Mouse (Mus musculus) kidney, embryonic 16.5 days (tissue): ENCODE measurements around the gene Fry. TPM values are rescaled to one million over a fixed set of nuclear protein-coding genes. Genes with fewer than 3 reads are reported as not detected.
"Not testable (repeated sequence)": the region's sequence is repeated elsewhere in the genome, so short reads cannot be mapped to it uniquely, and the experiment has no call there.

Experiments used
- ATAC-seq: fragments of 200-750 bp; cut with Nextera tagmentation; 2 replicates; pipeline ENCODE4 v1.8.0; 2017; ENCODE audit warnings: moderate TSS enrichment; ENCODE audit not compliant: low FRiP score, low TSS enrichment
- H3K27ac ChIP-seq: fragments of 300-500 bp; sonication (generic); 2 replicates; pipeline ENCODE4 v1.5.1; 2014; ENCODE audit warnings: low read length
- H3K27me3 ChIP-seq: fragments of 300-500 bp; sonication (generic); 2 replicates; pipeline ENCODE4 v1.6.1; 2014; ENCODE audit warnings: low read length, control low read depth, mixed read lengths; ENCODE audit not compliant: insufficient read depth
- H3K36me3 ChIP-seq: fragments of 300-500 bp; sonication (generic); 2 replicates; pipeline ENCODE4 v1.6.1; 2014; ENCODE audit warnings: low read length, control low read depth, mixed read lengths; ENCODE audit not compliant: insufficient read depth
- H3K4me1 ChIP-seq: fragments of 300-500 bp; sonication (generic); 2 replicates; pipeline ENCODE4 v1.6.1; 2014; ENCODE audit warnings: low read length, control low read depth, mixed read lengths; ENCODE audit not compliant: insufficient read depth
- H3K4me2 ChIP-seq: fragments of 300-500 bp; sonication (generic); replicated peaks from 2 replicates; pipeline ENCODE4 v1.6.1; 2014; ENCODE audit warnings: low read depth, low read length
- H3K4me3 ChIP-seq: fragments of 300-500 bp; sonication (generic); 2 replicates; pipeline ENCODE4 v1.5.1; 2014; ENCODE audit warnings: mild to moderate bottlenecking, low read length
- H3K9ac ChIP-seq: fragments of 300-500 bp; sonication (generic); replicated peaks from 2 replicates; pipeline ENCODE4 v1.6.1; 2014; ENCODE audit warnings: low read length
- H3K9me3 ChIP-seq: fragments of 300-500 bp; sonication (generic); 2 replicates; pipeline ENCODE4 v1.6.1; 2016; ENCODE audit warnings: low read length, control low read depth
- WGBS: fragments of 180-500 bp; shearing (Covaris S2); extraction: QIAGEN DNeasy Blood & Tissue Kit; methylation state at CpG from one replicate; pipeline ENCODE4 v1.1.7; 2014; 5-methylcytosine and 5-hydroxymethylcytosine counted together
- polyA plus RNA-seq: library from polyadenylated mRNA; unstranded; fragments of >200 nt; fragmentation: Nextera tagmentation; extraction: Ambion mirVana; gene quantifications from 2 replicates; pipeline ENCODE4 v1.2.1, GENCODE M21; 2015

Gene Fry
- polyA plus RNA-seq, 1 experiment from 2014 or later, result 5.7 TPM

DNA sequence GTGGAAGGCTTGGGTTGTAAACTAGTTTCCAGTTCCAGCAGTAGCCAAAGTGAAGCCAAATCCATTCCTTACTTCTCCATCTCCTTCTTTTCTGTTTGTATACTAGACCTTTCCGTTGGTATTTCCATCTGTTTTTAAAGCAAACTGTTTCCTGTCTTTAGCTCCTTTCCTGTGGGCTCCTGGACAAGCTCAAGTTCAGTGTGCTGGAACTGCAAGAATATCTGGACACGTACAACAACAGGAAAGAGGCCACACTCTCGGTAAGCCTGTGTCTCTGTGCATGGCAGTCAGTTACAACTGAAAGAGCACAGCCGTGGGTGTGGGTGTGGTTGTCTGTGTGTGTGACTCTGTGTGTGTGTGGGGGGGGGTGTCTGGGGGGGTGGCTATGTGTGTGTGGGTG lies 360.2 kb downstream of the Fry start:
- 40% methylated on average over 4 of the region's 4 CpGs for WGBS
- H3K9ac ChIP-seq, result no peak overlapping the region
- ATAC-seq, result no peak
- no peak overlapping the region; the same call in 1 of the 2 replicates for H3K27ac ChIP-seq
- no peak overlapping the region for H3K4me3 ChIP-seq
- H3K36me3 ChIP-seq, result 0 out of 2 replicates have a peak, but pooled peaks cover 2% of the 10 kb centered on the region
- no peaks in the 10 kb centered on the region for H3K9me3 ChIP-seq
- no peaks in the 10 kb centered on the region for H3K27me3 ChIP-seq
- no peak overlapping the region for H3K4me2 ChIP-seq
- no peaks in the 10 kb centered on the region for H3K4me1 ChIP-seq

DNA sequence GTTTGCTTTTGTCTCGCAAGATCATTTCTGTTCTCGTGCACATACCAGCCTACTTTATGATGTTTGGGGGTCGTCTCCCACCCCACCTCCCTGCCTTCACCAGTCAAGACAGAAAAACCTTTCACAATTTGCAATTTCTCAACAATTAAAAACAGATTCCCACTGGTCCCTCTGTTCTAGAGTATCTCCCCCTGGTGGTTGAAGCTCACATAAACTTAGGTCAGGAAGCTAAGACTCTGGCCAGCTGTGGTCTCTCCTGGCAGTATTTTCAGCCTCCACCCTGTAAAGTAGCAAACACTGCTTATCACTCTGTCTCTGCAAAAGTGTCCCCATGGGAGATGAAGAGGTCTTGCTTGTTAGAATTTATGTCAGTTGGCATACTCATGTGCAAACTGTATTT lies 366.8 kb downstream of the Fry start:
- Histone ChIP-seq H3K9ac (no peak overlapping the region), H3K9me3 (no peaks in the 10 kb centered on the region), H3K4me3 (no peak overlapping the region), H3K27ac (no peak overlapping the region; the same call in 1 of the 2 replicates), H3K4me2 (no peak overlapping the region), H3K4me1 (no peaks in the 10 kb centered on the region), H3K27me3 (no peaks in the 10 kb centered on the region), H3K36me3 (no peaks in the 10 kb centered on the region)
- ATAC-seq, result peak; percentile 71
- WGBS, result 67% methylated on average over 3 of the region's 3 CpGs

DNA sequence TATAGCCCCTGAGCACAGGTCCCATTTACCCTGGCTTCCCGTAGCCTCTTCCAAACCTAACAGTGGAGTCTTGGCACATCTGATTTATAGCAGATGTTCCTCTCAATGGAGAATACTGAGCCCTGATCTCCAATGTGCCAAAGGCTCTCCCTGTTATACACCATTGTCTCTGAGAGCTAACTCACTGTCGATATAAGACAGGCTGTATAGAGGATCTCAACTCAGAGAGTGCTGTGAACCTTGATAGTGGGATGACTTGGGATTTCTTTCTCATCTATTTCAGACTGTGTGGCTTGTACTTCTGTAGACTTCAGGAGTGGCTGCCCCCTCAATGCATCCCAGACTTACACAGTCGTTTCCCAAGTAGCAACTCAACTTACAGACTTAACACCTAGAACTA lies 371.8 kb downstream of the Fry start:
- WGBS, result 39% methylated on average over 3 of the region's 3 CpGs
- Histone ChIP-seq H3K4me3 (no peak overlapping the region), H3K9ac (no peak overlapping the region), H3K4me1 (no peaks in the 10 kb centered on the region), H3K4me2 (no peak overlapping the region), H3K36me3 (no peaks in the 10 kb centered on the region), H3K27me3 (no peaks in the 10 kb centered on the region), H3K27ac (peak overlapping the region; percentile 14; the same call in 1 of the 2 replicates), H3K9me3 (no peaks in the 10 kb centered on the region)
- ATAC-seq, result peak; percentile 59; the same call in 1 of the 2 replicates

DNA sequence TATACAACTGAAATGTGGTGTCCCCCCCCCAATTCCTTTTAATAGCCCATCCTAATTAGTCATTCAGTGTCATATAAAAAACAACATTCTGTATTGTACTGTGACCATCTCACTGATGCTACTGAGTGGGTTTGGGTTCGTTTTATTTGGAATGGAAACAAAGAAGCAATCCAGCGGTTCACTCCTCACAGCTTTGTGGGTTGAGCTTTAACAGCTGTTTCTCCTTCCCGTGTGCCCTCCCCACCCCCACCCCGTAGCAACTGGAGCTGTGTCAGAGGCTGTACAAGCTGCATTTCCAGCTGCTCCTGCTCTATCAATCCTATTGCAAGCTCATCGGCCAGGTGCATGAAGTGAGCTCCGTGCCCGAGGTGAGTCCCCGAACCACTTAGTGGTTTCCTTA lies 372.4 kb downstream of the Fry start:
- Histone ChIP-seq H3K9ac (no peak overlapping the region), H3K4me1 (no peaks in the 10 kb centered on the region), H3K4me2 (no peak overlapping the region), H3K9me3 (no peaks in the 10 kb centered on the region), H3K27ac (no peak overlapping the region), H3K4me3 (no peak overlapping the region), H3K36me3 (peaks cover 5% of the 10 kb centered on the region; the same call in 1 of the 2 replicates), H3K27me3 (no peaks in the 10 kb centered on the region)
- 24% methylated on average over 8 of the region's 8 CpGs for WGBS
- ATAC-seq, result peak; percentile 90

DNA sequence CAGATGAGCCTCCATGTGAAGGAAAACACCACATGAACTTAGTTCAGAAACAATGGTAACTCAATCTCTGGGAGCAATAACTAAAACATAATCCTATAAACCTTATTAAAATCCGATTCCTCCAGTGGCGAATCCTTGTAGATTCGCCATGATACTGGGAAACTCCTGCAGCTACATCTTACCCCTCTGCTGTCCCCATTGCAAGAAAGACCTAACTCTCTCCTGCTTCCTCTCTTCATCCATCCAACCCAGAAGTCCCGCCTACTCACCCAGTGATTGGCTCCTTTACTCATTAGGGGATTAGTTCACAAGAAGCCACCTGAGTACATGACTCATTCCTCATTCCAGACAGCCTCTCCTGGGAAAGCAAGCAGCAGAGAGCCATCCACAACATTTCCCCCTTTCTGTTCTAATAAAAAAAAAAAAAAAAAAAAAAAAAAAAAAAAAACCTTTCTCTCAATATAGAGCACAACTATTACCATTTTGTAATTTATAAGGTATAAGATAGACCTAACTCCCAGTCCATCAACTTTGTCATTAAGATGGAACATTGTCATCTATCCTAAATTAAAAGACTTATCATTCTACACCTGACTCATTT lies 373.2 kb downstream of the Fry start:
- H3K9me3 ChIP-seq, H3K27ac ChIP-seq, ATAC-seq, H3K36me3 ChIP-seq, H3K4me2 ChIP-seq, H3K9ac ChIP-seq, H3K27me3 ChIP-seq, H3K4me3 ChIP-seq, H3K4me1 ChIP-seq: not testable (repeated sequence)
- 92% methylated on average over 4 of the region's 4 CpGs for WGBS

DNA sequence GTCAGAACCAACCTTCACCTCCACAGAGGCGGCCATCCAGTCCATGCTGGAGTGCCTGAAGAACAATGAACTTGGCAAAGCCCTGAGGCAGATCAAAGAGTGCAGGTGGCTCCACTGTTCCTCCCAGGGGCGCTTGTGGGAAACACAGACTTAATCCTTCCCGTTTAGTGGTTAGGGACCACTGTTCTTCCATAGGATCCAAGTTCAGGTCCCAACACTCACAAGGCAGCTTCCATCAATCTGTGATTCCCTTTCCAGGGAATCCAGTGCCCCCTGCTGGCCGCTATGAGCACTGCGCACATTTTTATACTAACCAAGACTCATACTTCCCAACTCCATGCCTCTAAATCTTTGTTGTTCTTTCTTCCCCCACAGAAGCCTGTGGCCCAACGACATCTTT lies 377.3 kb downstream of the Fry start:
- Histone ChIP-seq H3K36me3 (peaks cover 5% of the 10 kb centered on the region; the same call in 1 of the 2 replicates), H3K9me3 (no peaks in the 10 kb centered on the region), H3K27ac (no peak overlapping the region), H3K4me2 (no peak overlapping the region), H3K4me3 (no peak overlapping the region), H3K27me3 (no peaks in the 10 kb centered on the region), H3K4me1 (no peaks in the 10 kb centered on the region), H3K9ac (no peak overlapping the region)
- ATAC-seq, result no peak
- 53% methylated on average over 6 of the region's 6 CpGs for WGBS

DNA sequence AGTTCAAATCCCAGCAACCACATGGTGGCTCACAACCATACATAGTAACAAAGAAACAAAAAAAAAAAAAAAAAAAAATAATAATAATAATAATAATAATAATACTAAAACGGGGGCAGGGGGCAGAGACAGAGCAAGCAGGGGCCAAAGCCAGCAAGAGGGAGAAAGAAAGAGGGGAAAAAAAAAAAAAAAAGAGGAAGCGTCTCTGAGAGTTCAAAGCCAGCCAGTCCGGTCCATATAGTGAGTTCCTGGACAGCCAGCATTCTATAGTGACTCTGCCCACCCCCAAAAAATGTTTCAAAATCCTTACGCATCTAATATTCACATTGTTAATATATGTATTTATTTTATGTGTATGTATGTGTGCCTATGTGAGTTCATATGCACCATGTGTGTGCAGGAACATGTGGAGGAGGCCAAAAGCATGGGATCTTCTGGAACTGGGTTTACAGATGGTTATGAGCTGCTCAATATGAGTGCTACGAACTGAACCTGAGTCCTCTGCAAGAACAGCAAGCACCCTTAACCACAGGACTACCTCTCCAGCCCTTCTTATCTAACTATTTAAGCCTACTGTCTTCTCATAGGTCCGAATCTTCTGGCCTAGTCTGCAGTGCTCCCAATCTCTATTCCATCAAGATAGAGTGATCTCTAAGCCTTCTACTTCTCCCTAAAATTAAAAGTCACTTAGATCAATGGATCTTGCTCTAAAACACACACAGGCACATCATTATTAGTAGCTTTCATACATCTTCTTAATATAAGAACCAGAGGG lies 392.2 kb downstream of the Fry start:
- no peaks in the 10 kb centered on the region for H3K36me3 ChIP-seq
- no peak overlapping the region for H3K4me2 ChIP-seq
- no peak overlapping the region for H3K27ac ChIP-seq
- no peak for ATAC-seq
- no peak overlapping the region for H3K4me3 ChIP-seq
- WGBS, result 87% methylated on average over 6 of the region's 6 CpGs
- H3K4me1 ChIP-seq, result no peaks in the 10 kb centered on the region
- H3K9ac ChIP-seq, result no peak overlapping the region
- H3K9me3 ChIP-seq, result no peaks in the 10 kb centered on the region
- no peaks in the 10 kb centered on the region for H3K27me3 ChIP-seq

DNA sequence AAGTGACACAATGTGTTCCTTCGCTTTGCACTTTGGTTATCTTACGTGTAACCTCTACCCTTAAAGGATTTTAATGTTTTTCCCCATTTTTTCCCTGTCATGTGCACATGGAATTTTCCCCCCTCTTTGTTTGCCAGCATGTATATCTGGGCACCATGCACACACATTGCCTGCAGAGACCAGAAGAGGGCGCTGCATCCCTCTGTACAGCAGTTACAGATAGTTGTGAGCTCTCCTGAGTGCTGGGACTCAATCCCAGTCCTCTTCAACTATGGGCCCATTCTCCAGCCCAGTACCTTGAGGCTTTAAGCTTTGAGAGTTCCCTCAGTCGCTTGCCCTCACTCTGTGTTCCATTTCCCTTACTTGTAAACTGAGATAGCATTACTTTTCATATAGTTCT lies 394.8 kb downstream of the Fry start:
- no peak overlapping the region for H3K4me2 ChIP-seq
- no peak overlapping the region for H3K27ac ChIP-seq
- no peaks in the 10 kb centered on the region for H3K9me3 ChIP-seq
- no peaks in the 10 kb centered on the region for H3K36me3 ChIP-seq
- no peak overlapping the region for H3K9ac ChIP-seq
- no peak overlapping the region for H3K4me3 ChIP-seq
- H3K4me1 ChIP-seq, result no peaks in the 10 kb centered on the region
- WGBS, result 78% methylated on average over 4 of the region's 4 CpGs
- no peak for ATAC-seq
- no peaks in the 10 kb centered on the region for H3K27me3 ChIP-seq

DNA sequence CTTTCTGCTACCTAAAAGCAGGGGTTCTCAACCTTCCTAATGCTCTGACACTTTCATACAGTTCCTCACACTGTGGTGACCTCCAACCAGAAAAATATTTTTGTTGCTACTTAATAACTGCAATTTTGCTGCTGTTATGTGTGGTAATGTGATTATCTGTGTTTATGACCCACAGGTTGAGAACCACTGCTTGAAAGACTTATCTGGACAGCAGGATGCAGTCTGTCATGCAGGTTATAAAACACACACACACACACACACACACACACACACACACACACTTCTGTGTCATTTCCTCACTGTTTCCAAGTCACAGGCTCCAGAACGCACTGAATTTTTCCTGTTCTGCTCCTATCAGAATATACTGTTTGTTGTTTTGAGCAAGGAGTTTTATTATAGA lies 395.6 kb downstream of the Fry start:
- H3K4me2 ChIP-seq, result no peak overlapping the region
- no peaks in the 10 kb centered on the region for H3K36me3 ChIP-seq
- H3K9ac ChIP-seq, result no peak overlapping the region
- H3K9me3 ChIP-seq, result no peaks in the 10 kb centered on the region
- ATAC-seq, result no peak
- no peak overlapping the region for H3K27ac ChIP-seq
- H3K4me3 ChIP-seq, result no peak overlapping the region
- no peaks in the 10 kb centered on the region for H3K27me3 ChIP-seq
- 52% methylated on average over 1 of the region's 1 CpGs for WGBS
- no peaks in the 10 kb centered on the region for H3K4me1 ChIP-seq

DNA sequence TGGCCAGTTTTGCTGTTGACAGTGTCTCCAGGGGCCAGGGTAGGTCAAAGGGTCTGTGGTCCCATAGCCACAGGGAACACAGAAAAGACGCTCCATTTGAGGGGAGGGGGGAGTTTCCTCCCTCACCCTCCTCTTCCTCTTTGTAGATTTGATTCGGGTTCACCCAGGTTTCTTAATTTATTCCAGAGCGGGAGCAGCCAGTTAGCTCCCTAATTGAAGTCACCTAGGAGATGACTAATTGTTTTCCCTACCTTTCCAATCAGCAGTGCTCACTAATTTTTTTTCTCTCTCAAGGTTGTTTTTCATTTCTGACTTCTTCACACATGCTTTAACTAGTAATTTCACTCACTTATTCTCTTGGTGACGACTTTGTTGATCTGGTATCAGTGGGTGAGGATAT lies 399.6 kb downstream of the Fry start, which contains the start of gene Zar1l:
Gene Zar1l, minus strand, starts transcription at position 101 of the 400 bp plus-strand sequence.
- no peak for ATAC-seq
- Histone ChIP-seq H3K4me3 (no peak within 1 kb of the TSS), H3K9me3 (no peaks in the 10 kb centered on the region), H3K36me3 (no peaks in the 10 kb centered on the region), H3K4me2 (no peak within 1 kb of the TSS), H3K4me1 (peaks cover 6% of the 10 kb centered on the region; the same call in 1 of the 2 replicates), H3K9ac (no peak within 1 kb of the TSS), H3K27ac (no peak within 1 kb of the TSS), H3K27me3 (no peaks in the 10 kb centered on the region)
- 57% methylated on average over 4 of the region's 4 CpGs for WGBS
